Mouse (Mus musculus): ENCODE measurements around the gene Cd248. TPM values are rescaled to one million over a fixed set of nuclear protein-coding genes. Genes with fewer than 3 reads are reported as not detected.
A peak's percentile ranks its signal among the peaks of the same experiment; 100 is the strongest.

Gene Cd248
- polyA plus RNA-seq, 1 experiment from 2014 or later: 88.3 TPM

- H3K9me3 ChIP-seq (ENCODE audit: control insufficient read depth, low read depth, low read length): no peaks in the 10 kb centered on the region
- H3K4me2 ChIP-seq (replicated peaks; ENCODE audit: low read depth, low read length): no peak overlapping the region
- peaks cover 10% of the 10 kb centered on the region; the same call in 1 of the 2 replicates for H3K4me1 ChIP-seq (ENCODE audit: control insufficient read depth, insufficient read depth, low read length)
- no peak overlapping the region for H3K9ac ChIP-seq (replicated peaks; ENCODE audit: low read depth, low read length)
- ATAC-seq (ENCODE audit: insufficient number of reproducible peaks, insufficient read depth, low FRiP score, low read depth): no peak
- H3K4me3 ChIP-seq (ENCODE audit: low read depth, low read length): no peak overlapping the region
- H3K27ac ChIP-seq (ENCODE audit: low read length): no peak overlapping the region
- peaks cover 7% of the 10 kb centered on the region; the same call in 1 of the 2 replicates for H3K36me3 ChIP-seq (ENCODE audit: control insufficient read depth, insufficient read depth, low read length)
- 0 out of 2 replicates have a peak, but pooled peaks cover 8% of the 10 kb centered on the region for H3K27me3 ChIP-seq (ENCODE audit: control insufficient read depth, insufficient read depth, low read length)
- 87% methylated on average over 6 of the region's 6 CpGs for WGBS
Observed at GRCm38 (mm10) chr19:5049325-5049724, 18.6 kb upstream of the Cd248 start.

- WGBS: 15% methylated on average over 14 of the region's 14 CpGs
Observed at GRCm38 (mm10) chr19:5050047-5050905, 17.6 kb upstream of the Cd248 start, which contains the start of gene Rin1. Rin1 (plus strand) TSS chr19:5050481.

GRCm38 (mm10) chr19:5051031-5051430 is 16.8 kb upstream of the Cd248 start:
- Histone ChIP-seq H3K36me3 (ENCODE audit: control insufficient read depth, insufficient read depth, low read length) (peaks cover 7% of the 10 kb centered on the region; the same call in 1 of the 2 replicates), H3K4me2 (replicated peaks; ENCODE audit: low read depth, low read length) (peak overlapping the region; percentile 49), H3K4me1 (ENCODE audit: control insufficient read depth, insufficient read depth, low read length) (peaks cover 10% of the 10 kb centered on the region; the same call in 1 of the 2 replicates), H3K27ac (ENCODE audit: low read length) (no peak overlapping the region), H3K9me3 (ENCODE audit: control insufficient read depth, low read depth, low read length) (no peaks in the 10 kb centered on the region), H3K4me3 (ENCODE audit: low read depth, low read length) (peak overlapping the region; percentile 24), H3K9ac (replicated peaks; ENCODE audit: low read depth, low read length) (no peak overlapping the region; the same call in 1 of the 2 replicates), H3K27me3 (ENCODE audit: control insufficient read depth, insufficient read depth, low read length) (0 out of 2 replicates have a peak, but pooled peaks cover 8% of the 10 kb centered on the region)
- peak; percentile 43 for ATAC-seq (ENCODE audit: insufficient number of reproducible peaks, insufficient read depth, low FRiP score, low read depth)
- WGBS: 8% methylated on average over 17 of the region's 17 CpGs

More at GRCm38 (mm10) chr19:5050047-5050905, 17.6 kb upstream of the Cd248 start, which contains the start of gene Rin1:
- peaks cover 7% of the 10 kb centered on the region; the same call in 1 of the 2 replicates for H3K36me3 ChIP-seq (ENCODE audit: control insufficient read depth, insufficient read depth, low read length)
- H3K9ac ChIP-seq (replicated peaks; ENCODE audit: low read depth, low read length): no peak within 1 kb of the TSS; the same call in 1 of the 2 replicates
- ATAC-seq (ENCODE audit: insufficient number of reproducible peaks, insufficient read depth, low FRiP score, low read depth): peak; percentile 61
- peaks cover 10% of the 10 kb centered on the region; the same call in 1 of the 2 replicates for H3K4me1 ChIP-seq (ENCODE audit: control insufficient read depth, insufficient read depth, low read length)
- H3K27ac ChIP-seq (ENCODE audit: low read length): no peak within 1 kb of the TSS
- H3K4me2 ChIP-seq (replicated peaks; ENCODE audit: low read depth, low read length): peak within 1 kb of the TSS; percentile 49
- no peaks in the 10 kb centered on the region for H3K9me3 ChIP-seq (ENCODE audit: control insufficient read depth, low read depth, low read length)
- peak within 1 kb of the TSS; percentile 24 for H3K4me3 ChIP-seq (ENCODE audit: low read depth, low read length)
- 0 out of 2 replicates have a peak, but pooled peaks cover 8% of the 10 kb centered on the region for H3K27me3 ChIP-seq (ENCODE audit: control insufficient read depth, insufficient read depth, low read length)

GRCm38 (mm10) chr19:5051515-5051914 is 16.4 kb upstream of the Cd248 start:
- H3K4me3 ChIP-seq (ENCODE audit: low read depth, low read length): peak overlapping the region; percentile 24; the same call in 1 of the 2 replicates
- no peaks in the 10 kb centered on the region for H3K9me3 ChIP-seq (ENCODE audit: control insufficient read depth, low read depth, low read length)
- peaks cover 10% of the 10 kb centered on the region; the same call in 1 of the 2 replicates for H3K4me1 ChIP-seq (ENCODE audit: control insufficient read depth, insufficient read depth, low read length)
- WGBS: 58% methylated on average over 3 of the region's 3 CpGs
- no peak for ATAC-seq (ENCODE audit: insufficient number of reproducible peaks, insufficient read depth, low FRiP score, low read depth)
- peak overlapping the region; percentile 49 for H3K4me2 ChIP-seq (replicated peaks; ENCODE audit: low read depth, low read length)
- no peak overlapping the region for H3K27ac ChIP-seq (ENCODE audit: low read length)
- H3K36me3 ChIP-seq (ENCODE audit: control insufficient read depth, insufficient read depth, low read length): peaks cover 5% of the 10 kb centered on the region; the same call in 1 of the 2 replicates
- no peak overlapping the region for H3K9ac ChIP-seq (replicated peaks; ENCODE audit: low read depth, low read length)
- 0 out of 2 replicates have a peak, but pooled peaks cover 8% of the 10 kb centered on the region for H3K27me3 ChIP-seq (ENCODE audit: control insufficient read depth, insufficient read depth, low read length)

- H3K4me1 ChIP-seq (ENCODE audit: control insufficient read depth, insufficient read depth, low read length): peaks cover 12% of the 10 kb centered on the region; the same call in 1 of the 2 replicates
- no peak overlapping the region for H3K4me3 ChIP-seq (ENCODE audit: low read depth, low read length)
- peaks cover 4% of the 10 kb centered on the region; the same call in 1 of the 2 replicates for H3K36me3 ChIP-seq (ENCODE audit: control insufficient read depth, insufficient read depth, low read length)
- no peak overlapping the region for H3K9ac ChIP-seq (replicated peaks; ENCODE audit: low read depth, low read length)
- H3K27me3 ChIP-seq (ENCODE audit: control insufficient read depth, insufficient read depth, low read length): 0 out of 2 replicates have a peak, but pooled peaks cover 8% of the 10 kb centered on the region
- ATAC-seq (ENCODE audit: insufficient number of reproducible peaks, insufficient read depth, low FRiP score, low read depth): no peak
- no peak overlapping the region for H3K4me2 ChIP-seq (replicated peaks; ENCODE audit: low read depth, low read length)
- no peaks in the 10 kb centered on the region for H3K9me3 ChIP-seq (ENCODE audit: control insufficient read depth, low read depth, low read length)
- WGBS: 46% methylated on average over 25 of the region's 25 CpGs
- H3K27ac ChIP-seq (ENCODE audit: low read length): no peak overlapping the region
Observed at GRCm38 (mm10) chr19:5052166-5052822, 15.6 kb upstream of the Cd248 start.

- Histone ChIP-seq H3K27me3 (ENCODE audit: control insufficient read depth, insufficient read depth, low read length) (0 out of 2 replicates have a peak, but pooled peaks cover 8% of the 10 kb centered on the region), H3K9ac (replicated peaks; ENCODE audit: low read depth, low read length) (no peak overlapping the region), H3K4me1 (ENCODE audit: control insufficient read depth, insufficient read depth, low read length) (peaks cover 12% of the 10 kb centered on the region; the same call in 1 of the 2 replicates), H3K36me3 (ENCODE audit: control insufficient read depth, insufficient read depth, low read length) (0 out of 2 replicates have a peak, but pooled peaks cover 3% of the 10 kb centered on the region), H3K4me3 (ENCODE audit: low read depth, low read length) (no peak overlapping the region), H3K27ac (ENCODE audit: low read length) (no peak overlapping the region), H3K9me3 (ENCODE audit: control insufficient read depth, low read depth, low read length) (no peaks in the 10 kb centered on the region), H3K4me2 (replicated peaks; ENCODE audit: low read depth, low read length) (no peak overlapping the region)
- ATAC-seq (ENCODE audit: insufficient number of reproducible peaks, insufficient read depth, low FRiP score, low read depth): no peak
- 69% methylated on average over 17 of the region's 17 CpGs for WGBS
Observed at GRCm38 (mm10) chr19:5052853-5053252, 15.0 kb upstream of the Cd248 start.

GRCm38 (mm10) chr19:5053909-5054308 is 14.0 kb upstream of the Cd248 start:
- H3K27me3 ChIP-seq (ENCODE audit: control insufficient read depth, insufficient read depth, low read length): 0 out of 2 replicates have a peak, but pooled peaks cover 8% of the 10 kb centered on the region
- H3K27ac ChIP-seq (ENCODE audit: low read length): no peak overlapping the region
- ATAC-seq (ENCODE audit: insufficient number of reproducible peaks, insufficient read depth, low FRiP score, low read depth): no peak
- peaks cover 18% of the 10 kb centered on the region for H3K4me1 ChIP-seq (ENCODE audit: control insufficient read depth, insufficient read depth, low read length)
- H3K4me2 ChIP-seq (replicated peaks; ENCODE audit: low read depth, low read length): no peak overlapping the region
- H3K36me3 ChIP-seq (ENCODE audit: control insufficient read depth, insufficient read depth, low read length): no peaks in the 10 kb centered on the region
- no peak overlapping the region for H3K4me3 ChIP-seq (ENCODE audit: low read depth, low read length)
- 22% methylated on average over 9 of the region's 9 CpGs for WGBS
- no peak overlapping the region for H3K9ac ChIP-seq (replicated peaks; ENCODE audit: low read depth, low read length)
- no peaks in the 10 kb centered on the region for H3K9me3 ChIP-seq (ENCODE audit: control insufficient read depth, low read depth, low read length)

GRCm38 (mm10) chr19:5056251-5056650 is 11.6 kb upstream of the Cd248 start:
- WGBS: 6% methylated on average over 6 of the region's 6 CpGs
- Histone ChIP-seq H3K27ac (ENCODE audit: low read length) (no peak overlapping the region), H3K9me3 (ENCODE audit: control insufficient read depth, low read depth, low read length) (no peaks in the 10 kb centered on the region), H3K36me3 (ENCODE audit: control insufficient read depth, insufficient read depth, low read length) (no peaks in the 10 kb centered on the region), H3K4me3 (ENCODE audit: low read depth, low read length) (no peak overlapping the region), H3K27me3 (ENCODE audit: control insufficient read depth, insufficient read depth, low read length) (0 out of 2 replicates have a peak, but pooled peaks cover 8% of the 10 kb centered on the region), H3K9ac (replicated peaks; ENCODE audit: low read depth, low read length) (no peak overlapping the region), H3K4me2 (replicated peaks; ENCODE audit: low read depth, low read length) (no peak overlapping the region), H3K4me1 (ENCODE audit: control insufficient read depth, insufficient read depth, low read length) (peaks cover 31% of the 10 kb centered on the region)
- ATAC-seq (ENCODE audit: insufficient number of reproducible peaks, insufficient read depth, low FRiP score, low read depth): peak; percentile 38; the same call in 1 of the 2 replicates
